Mouse (Mus musculus) embryo, embryonic 11.5 days (tissue): ENCODE measurements at regions not wholly inside any gene's neighbourhood (a gene's known extent, or its start where the extent isn't known, plus 50 kb on each side); places are given as distances from the start of the nearest gene placed in this dataset.

ENCODE experiments used
- DNase-seq: peaks from one replicate; pipeline ENCODE4 v3.0.0-alpha.2; 2012; ENCODE audit warnings: low read depth, low spot score

GRCm38 (mm10) chr8:50387189-50387588 lies 1543.4 kb upstream of the Tenm3 start:
- no peak for DNase-seq

- DNase-seq, result no peak
Observed at GRCm38 (mm10) chr8:50383697-50384096, 1539.9 kb upstream of the Tenm3 start.

- no peak for DNase-seq
Observed at GRCm38 (mm10) chr8:50379745-50380144, 1536.0 kb upstream of the Tenm3 start.

- no peak for DNase-seq
Observed at GRCm38 (mm10) chr8:50373790-50374189, 1530.0 kb upstream of the Tenm3 start.

- no peak for DNase-seq
Observed at GRCm38 (mm10) chr8:50326485-50326884, 1482.7 kb upstream of the Tenm3 start.

DNA sequence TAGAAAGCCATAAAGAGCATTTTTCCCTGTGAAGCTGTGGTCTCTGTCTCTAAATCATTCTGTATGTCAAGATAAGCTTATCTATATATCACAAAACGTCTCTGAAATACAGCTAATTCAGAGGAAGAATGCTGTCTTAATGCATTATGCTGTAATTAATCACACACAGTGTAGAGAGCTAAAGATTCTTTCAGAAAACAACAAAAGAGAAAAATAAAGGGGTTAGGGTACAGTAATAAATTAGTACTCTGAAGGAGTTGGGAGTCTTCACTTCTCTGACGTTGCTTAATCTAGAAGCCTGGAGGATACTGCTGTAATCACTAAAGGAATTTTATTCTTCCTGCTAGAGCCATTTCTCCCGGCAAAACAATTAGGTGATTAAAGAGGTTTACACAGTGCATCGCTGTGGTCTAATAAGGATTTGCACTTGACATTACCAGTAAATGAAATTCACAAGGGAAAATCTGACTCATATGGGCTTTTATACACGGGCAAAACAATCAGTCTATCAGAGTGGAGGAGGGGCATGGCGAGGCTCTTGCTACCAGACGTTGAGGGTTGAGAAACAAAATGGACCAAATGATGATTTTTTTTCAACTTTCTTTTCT lies 1477.7 kb upstream of the Tenm3 start:
- no peak for DNase-seq

- DNase-seq, result no peak
Observed at GRCm38 (mm10) chr8:50316641-50317040, 1472.9 kb upstream of the Tenm3 start.

DNA sequence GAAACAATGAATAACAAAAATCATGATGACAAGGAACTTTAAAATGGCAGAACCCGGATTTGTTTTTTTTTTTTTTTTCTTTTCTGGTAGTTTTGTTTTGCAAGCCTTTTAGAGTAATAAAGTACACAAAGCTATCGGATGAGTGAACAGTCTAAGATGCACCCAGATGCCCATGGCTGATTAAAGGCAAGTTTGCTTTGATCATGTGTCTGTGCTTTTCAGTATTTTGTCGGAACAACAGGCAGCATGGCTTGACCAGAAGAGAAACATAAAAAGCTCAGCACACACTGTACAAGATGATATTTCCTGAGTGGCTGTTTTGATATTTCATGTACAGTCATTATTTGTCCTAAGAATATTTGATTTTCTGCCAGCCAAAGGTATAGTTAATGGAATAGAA lies 1466.6 kb upstream of the Tenm3 start:
- no peak for DNase-seq

DNA sequence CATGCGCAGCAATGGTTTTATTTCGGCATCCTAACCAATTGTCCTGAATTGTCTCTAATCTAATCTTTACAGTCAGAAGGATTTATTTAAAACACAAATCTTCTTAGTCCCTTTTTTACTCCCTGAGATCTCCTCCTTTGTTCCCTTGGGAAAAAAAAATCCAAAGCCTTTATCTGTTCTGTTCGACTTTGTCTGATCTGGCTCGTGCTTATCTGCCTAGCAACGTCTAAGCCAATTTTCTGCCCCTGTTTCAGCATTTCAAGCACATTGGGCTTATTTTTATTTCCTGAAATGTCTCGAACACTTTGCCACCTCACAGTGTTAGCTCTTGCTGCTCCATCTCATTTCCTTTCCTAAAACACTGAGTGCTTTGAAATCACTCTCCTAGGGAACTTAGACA lies 1456.6 kb upstream of the Tenm3 start:
- DNase-seq, result no peak

DNA sequence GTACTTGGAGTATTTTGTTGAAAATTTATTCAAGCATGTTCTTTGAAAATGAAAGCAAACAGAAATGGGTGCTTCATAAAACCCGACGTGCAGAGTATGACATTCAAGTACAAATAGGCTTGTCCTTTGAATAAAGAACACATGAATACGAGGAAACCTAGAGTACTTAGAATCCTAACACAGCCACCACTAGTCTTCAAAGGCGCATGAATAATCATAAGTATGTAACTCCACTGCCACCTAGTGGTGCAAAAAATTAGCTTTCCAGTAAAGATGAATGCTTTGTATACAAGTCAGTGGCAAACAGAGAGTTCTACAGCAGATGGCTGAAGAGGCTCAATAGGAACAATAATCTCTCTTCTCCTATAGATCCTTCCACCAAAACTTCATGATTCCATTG lies 1449.8 kb upstream of the Tenm3 start:
- peak; percentile 75 for DNase-seq

- DNase-seq, result peak; percentile 46
Observed at GRCm38 (mm10) chr8:50292158-50292557, 1448.4 kb upstream of the Tenm3 start.

DNA sequence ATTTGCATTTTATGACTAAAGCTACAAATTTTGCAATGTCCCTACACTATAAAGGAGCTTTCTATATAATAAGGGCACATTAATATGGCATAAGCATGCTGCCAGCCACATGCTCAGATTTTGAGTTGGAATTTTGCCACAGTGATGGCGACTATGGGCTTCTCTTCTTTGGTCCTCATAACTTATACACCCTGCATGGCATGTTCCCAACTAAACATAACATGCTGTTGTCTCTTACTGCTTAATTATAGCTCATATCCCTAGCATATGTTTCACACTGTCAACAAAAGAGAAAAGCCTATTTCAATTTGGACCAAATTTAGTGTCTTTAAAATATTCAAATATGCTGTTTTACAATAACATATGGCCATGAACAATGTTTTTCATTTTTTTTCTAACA lies 1432.6 kb upstream of the Tenm3 start:
- DNase-seq, result no peak

DNA sequence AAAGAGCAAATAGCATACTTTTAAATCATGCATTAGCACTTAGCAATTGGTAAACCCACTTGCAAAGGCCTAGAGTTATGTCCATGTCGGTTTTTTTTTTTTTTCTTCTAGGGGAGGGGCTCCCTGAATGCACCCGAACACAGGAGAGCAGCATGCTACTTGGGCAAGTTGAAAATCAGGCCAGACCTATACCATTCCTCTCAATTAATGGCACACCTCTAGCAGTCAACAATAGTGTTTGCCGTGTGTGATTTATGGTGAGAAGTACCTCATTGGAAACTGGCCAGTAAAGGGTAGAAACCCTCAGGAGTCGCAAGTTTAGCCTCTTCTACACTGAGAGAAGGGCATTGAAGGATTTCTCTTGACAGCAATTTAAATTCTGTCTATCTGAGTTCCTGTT lies 1421.0 kb upstream of the Tenm3 start:
- DNase-seq, result no peak
